Mouse (Mus musculus) embryonic fibroblast, embryonic 13.5 days (primary cell): ENCODE measurements around the gene Arhgdib.

Experiments
- CTCF ChIP-seq: IDR thresholded peaks from 2 replicates; pipeline ENCODE4 v1.5.1; 2011; ENCODE audit warnings: mild to moderate bottlenecking, control low read depth, low read length, moderate library complexity, borderline replicate concordance; ENCODE audit not compliant: insufficient read depth
- POLR2A ChIP-seq: IDR thresholded peaks from 2 replicates; pipeline ENCODE4 v1.6.1; 2011; ENCODE audit warnings: low read depth, mild to moderate bottlenecking, control low read depth, low read length, moderate library complexity

DNA sequence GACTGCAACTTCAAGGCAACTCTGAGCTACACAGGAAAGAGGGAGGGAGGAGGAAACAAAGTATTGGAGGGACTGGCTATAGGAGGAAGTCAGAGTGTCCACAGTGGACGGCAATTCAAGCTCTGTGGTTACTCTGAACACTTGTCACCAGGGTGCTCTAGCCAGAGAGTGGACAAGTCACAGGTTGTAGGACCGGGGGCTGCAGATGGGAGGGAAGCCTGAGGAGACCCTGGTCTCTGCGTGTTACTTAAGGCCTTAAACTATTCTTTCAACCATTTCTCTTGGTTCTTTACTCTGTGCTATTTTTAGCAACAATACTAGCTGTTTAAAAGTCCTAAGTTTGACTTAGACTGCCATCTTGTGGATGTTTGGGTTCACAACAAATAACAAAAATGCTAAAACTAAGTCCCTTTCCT lies 38.6 kb upstream of the Arhgdib start:
- TF ChIP-seq CTCF: no peak
- no peak for TF ChIP-seq POLR2A
